Mouse (Mus musculus): ENCODE measurements around the gene Armc10.
"Not testable (repeated sequence)": the region's sequence is repeated elsewhere in the genome, so short reads cannot be mapped to it uniquely, and the experiment has no call there.

Gene Armc10

GRCm38 (mm10) chr5:21667191-21668137 lies 21.9 kb downstream of the Armc10 start:
- no peak for DNase-seq (ENCODE audit: low spot score)

- no peak for DNase-seq (ENCODE audit: low spot score)
Measured at GRCm38 (mm10) chr5:21669307-21669706, 23.7 kb downstream of the Armc10 start.

- no peak for DNase-seq (ENCODE audit: low spot score)
Measured at GRCm38 (mm10) chr5:21672812-21673635, 27.4 kb downstream of the Armc10 start.

- no peak for DNase-seq (ENCODE audit: low spot score)
Measured at GRCm38 (mm10) chr5:21673742-21674141, 28.1 kb downstream of the Armc10 start.

GRCm38 (mm10) chr5:21675019-21675418 lies 29.4 kb downstream of the Armc10 start:
- no peak for DNase-seq (ENCODE audit: low spot score)

- DNase-seq (ENCODE audit: low spot score), result no peak
Measured at GRCm38 (mm10) chr5:21675494-21675893, 29.9 kb downstream of the Armc10 start.

- no peak for DNase-seq (ENCODE audit: low spot score)
Measured at GRCm38 (mm10) chr5:21677939-21678338, 32.3 kb downstream of the Armc10 start.

- DNase-seq (ENCODE audit: low spot score), result no peak
Measured at GRCm38 (mm10) chr5:21678363-21678762, 32.8 kb downstream of the Armc10 start.

GRCm38 (mm10) chr5:21680029-21680428 lies 34.4 kb downstream of the Armc10 start:
- no peak for DNase-seq (ENCODE audit: low spot score)

GRCm38 (mm10) chr5:21680940-21681339 lies 35.3 kb downstream of the Armc10 start:
- no peak for DNase-seq (ENCODE audit: low spot score)

GRCm38 (mm10) chr5:21683811-21684210 lies 38.2 kb downstream of the Armc10 start:
- no peak for DNase-seq (ENCODE audit: low spot score)

GRCm38 (mm10) chr5:21685001-21685400 lies 39.4 kb downstream of the Armc10 start:
- no peak for DNase-seq (ENCODE audit: low spot score)

- DNase-seq (ENCODE audit: low spot score), result no peak
Measured at GRCm38 (mm10) chr5:21687042-21687441, 41.4 kb downstream of the Armc10 start.

GRCm38 (mm10) chr5:21692230-21692629 lies 46.6 kb downstream of the Armc10 start:
- no peak for DNase-seq (ENCODE audit: low spot score)

- DNase-seq (ENCODE audit: low spot score), result no peak
Measured at GRCm38 (mm10) chr5:21693372-21693870, 47.8 kb downstream of the Armc10 start.

- no peak for DNase-seq (ENCODE audit: low spot score)
Measured at GRCm38 (mm10) chr5:21694854-21695490, 49.4 kb downstream of the Armc10 start.

- not testable (repeated sequence) for DNase-seq (ENCODE audit: low spot score)
Measured at GRCm38 (mm10) chr5:21699555-21699954, 53.9 kb downstream of the Armc10 start.

- no peak for DNase-seq (ENCODE audit: low spot score)
Measured at GRCm38 (mm10) chr5:21700272-21700821, 54.7 kb downstream of the Armc10 start.

- DNase-seq (ENCODE audit: low spot score), result no peak
Measured at GRCm38 (mm10) chr5:21700934-21701333, 55.3 kb downstream of the Armc10 start.

GRCm38 (mm10) chr5:21701351-21702008 lies 55.9 kb downstream of the Armc10 start, which contains the start of gene Napepld:
TSS of gene Napepld (minus strand) at chr5:21701396.
- peak; percentile 94 for DNase-seq (ENCODE audit: low spot score)

GRCm38 (mm10) chr5:21702009-21702364 lies 56.4 kb downstream of the Armc10 start:
- no peak for DNase-seq (ENCODE audit: low spot score)
